Mouse (Mus musculus) activated CD4-positive, CD25-positive, alpha-beta regulatory T cell, adult 4 months (primary cell): ENCODE data around the gene Tmem88. TPM values are rescaled to one million over a fixed set of nuclear protein-coding genes. Genes with fewer than 3 reads are reported as not detected.
A peak's percentile ranks its signal among the peaks of the same experiment; 100 is the strongest.

Experiments used
- ATAC-seq: one replicate; pipeline ENCODE4 v1.8.0; 2017
- polyA plus RNA-seq, 2 experiments: library from polyadenylated mRNA; unstranded; fragments of 100-300 nt; shearing (Covaris generic); gene quantifications; one replicate each; pipeline ENCODE4 v1.2.1; 2017

The Tmem88 gene
- polyA plus RNA-seq, 2 experiments from 2014 or later = 0.22 to 0.51 TPM

GRCm38 (mm10) chr11:69377766-69378165, 20.3 kb downstream of the Tmem88 start:
- ATAC-seq = no peak

GRCm38 (mm10) chr11:69375646-69376045, 22.4 kb downstream of the Tmem88 start:
- no peak for ATAC-seq

DNA sequence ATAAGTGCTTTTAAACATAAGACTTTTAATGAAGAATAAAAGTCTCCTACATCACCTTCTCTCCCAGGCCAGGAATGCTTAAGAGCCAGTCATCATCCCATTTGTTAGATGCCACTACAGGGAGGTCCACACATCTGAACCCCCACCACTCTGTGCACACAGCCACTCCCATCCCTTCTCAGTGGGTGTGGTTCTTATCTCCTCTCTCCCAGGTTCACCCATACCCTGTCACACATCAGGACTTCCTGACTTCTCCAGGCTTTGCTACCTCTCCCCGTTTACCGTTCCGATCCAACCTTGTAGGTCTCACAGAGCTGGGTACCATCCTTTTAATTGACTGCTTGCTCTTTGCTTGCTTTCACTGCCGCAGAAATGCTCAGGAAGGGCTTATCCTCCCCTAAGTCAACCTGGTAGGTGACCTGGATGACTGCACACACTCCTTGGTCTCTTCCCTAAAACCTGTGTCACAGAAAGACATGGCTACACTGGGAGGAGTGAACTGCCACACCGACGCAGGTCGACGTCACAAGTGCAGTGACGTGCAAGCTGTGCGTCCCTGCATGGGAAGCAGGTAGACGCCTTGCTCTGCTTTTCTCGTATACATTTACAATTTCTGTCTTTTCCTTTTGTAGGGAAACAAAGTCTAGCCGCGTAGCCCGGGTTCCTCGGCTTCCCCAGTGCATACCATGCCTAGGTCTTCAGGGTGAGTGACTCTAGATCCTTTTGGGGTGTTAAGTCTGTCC, 24.6 kb downstream of the Tmem88 start:
- no peak for ATAC-seq

DNA sequence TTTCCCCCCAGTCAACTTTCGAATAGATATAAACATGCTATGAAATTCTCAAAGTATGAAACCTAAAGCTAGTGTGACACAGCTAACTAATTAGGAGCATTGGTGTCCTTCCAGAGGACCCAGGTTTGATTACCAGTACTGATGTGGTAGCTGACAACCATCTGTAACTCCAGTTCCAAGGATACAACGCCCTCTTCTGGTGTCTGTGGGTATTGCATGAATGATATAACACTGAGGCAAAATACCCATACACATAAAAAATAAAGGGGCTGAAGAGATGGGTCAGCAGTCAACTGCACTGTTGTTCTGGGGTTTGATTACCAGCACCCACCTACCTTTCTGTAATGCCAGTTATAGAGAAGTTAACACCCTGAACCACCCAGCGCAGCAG, 25.3 kb downstream of the Tmem88 start:
- ATAC-seq = no peak

DNA sequence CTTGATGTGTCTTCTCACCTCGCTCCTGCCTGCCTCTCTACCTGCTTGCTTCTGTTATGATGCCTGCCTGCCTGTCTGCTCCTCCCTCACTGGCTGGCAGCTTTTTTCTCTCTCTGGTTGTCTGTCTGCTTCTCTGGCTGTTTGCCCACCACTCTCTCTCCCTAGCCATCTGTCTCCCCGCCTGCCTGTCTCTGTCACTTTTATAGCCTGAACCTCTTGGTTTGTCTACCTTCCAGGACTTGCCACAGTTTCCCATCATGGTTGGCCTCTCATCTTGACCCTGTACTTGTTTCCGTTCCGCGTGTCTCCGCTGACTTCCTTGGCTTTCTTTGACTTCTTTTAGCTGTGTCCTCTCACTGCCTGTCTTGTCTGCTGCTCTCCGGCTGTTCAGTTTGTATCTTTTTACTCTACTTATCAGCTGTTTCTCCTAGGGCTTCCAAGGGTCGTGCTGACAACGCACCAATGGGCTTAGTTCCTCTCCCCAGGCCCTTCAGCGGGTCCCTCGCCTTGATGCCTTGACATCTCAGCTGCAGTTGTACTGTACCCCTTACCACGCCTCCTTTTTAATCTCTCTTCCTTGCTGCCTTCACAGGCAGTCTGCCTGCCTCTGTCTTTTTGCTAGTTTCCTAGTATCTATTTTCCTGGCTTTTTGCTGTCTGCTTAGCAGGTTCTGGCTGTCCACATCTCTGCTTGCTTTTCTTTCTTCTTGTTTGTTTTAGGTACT, 25.8 kb downstream of the Tmem88 start:
- ATAC-seq = no peak

DNA sequence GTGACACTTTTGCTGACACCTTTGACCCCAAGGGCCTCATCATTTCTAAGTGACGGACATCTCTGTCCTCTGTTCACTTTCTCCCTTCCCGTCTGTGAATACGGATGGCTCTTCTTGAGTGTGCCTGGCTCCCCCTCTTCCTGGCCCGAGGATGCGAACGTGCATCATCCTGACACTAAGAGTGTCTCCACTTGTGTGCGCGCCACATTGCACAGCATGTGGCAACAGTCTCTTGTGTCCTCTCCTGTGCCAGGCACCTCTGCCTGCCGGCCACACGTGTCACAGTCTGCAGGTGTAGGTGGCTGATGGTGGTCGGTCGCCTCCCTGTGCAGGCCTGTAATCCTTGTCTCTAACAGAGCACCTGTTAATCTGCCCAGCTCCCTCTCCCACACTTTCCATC, 26.4 kb downstream of the Tmem88 start:
- no peak for ATAC-seq

- ATAC-seq = no peak
Observed at GRCm38 (mm10) chr11:69370817-69371215, 27.2 kb downstream of the Tmem88 start.

DNA sequence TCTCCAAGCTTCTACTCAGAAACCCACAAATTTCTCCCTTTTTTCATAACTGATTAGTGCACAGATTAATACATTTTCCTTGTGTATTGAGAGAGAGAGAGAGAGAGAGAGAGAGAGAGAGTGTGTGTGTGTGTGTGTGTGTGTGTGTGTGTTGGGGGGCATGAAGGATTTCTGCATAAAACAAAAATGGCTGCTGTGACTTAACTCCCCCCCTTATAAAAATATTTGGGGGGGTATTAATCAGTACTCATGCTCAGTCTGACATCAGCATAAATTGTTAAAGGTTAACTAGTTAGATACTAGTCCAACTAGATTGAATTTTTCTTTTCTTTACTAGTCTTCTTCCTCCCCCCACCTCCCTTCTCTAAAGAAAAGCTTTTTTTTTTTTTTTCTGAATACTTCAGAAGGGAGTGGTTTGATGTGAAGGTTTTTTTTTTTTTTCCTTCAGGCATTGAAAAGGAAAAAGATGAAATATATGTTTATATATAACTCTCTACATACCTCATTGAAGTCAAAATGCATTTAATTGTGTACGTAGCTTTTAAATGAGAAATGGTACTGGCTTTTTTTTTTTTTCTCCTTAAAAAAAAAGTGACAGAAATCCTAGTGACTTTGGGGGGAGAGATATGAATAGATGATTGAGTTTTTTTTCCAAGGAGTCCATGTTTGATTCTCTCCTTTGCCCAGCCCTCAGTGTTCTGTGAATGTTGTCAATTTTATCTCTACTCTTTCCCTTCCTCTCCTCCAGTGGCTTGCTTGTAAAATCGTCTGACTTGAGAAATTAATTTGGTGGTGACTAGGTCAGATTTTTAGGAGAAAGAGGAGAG, 27.8 kb downstream of the Tmem88 start:
- no peak for ATAC-seq

- ATAC-seq = no peak
Observed at GRCm38 (mm10) chr11:69369215-69369989, 28.6 kb downstream of the Tmem88 start, which contains the start of gene Chd3. Chd3 (minus strand) TSS chr11:69369406.

DNA sequence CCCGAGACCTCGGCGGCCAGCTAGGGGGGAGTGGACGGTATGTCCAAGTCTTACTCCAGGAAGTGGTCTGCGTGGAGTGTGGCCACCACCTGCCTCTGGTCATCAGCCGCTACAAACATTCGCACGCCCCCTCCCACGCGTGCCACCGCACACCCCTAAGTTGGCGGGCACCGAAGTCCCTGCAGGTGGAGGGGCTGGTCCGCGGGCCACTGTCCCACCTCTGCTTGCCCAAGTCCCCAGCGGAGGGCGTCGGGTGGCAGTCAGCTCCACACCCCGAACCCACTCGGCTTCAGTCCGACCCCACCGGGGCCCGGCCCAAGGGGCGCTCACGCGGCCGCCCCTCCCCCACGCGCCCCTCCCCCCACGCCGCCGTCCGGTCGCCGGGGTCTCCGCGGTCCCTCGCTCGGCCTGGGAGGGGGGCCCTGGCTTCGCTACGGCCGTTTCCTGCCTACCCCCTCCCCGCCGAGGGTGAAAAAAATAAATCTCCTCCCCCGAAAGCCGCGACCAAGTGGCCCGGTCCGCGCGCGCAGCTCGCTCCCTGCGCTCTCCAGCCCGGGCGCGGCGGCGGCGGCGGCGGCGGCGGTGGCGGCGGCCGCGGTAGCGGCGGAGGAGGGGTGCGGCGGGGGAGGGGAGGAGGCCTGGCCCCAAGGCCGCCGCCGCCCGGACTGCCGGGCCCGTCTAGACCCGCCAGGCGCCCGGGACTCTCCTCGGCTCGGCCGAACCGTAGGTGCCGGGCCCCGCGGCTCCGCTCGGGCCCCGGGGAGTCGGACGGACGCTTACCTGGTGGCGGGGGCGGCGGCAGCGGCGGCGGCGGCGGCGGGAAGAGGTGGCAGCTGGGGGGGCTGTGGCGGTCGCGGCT, 29.4 kb downstream of the Tmem88 start:
- ATAC-seq = no peak

DNA sequence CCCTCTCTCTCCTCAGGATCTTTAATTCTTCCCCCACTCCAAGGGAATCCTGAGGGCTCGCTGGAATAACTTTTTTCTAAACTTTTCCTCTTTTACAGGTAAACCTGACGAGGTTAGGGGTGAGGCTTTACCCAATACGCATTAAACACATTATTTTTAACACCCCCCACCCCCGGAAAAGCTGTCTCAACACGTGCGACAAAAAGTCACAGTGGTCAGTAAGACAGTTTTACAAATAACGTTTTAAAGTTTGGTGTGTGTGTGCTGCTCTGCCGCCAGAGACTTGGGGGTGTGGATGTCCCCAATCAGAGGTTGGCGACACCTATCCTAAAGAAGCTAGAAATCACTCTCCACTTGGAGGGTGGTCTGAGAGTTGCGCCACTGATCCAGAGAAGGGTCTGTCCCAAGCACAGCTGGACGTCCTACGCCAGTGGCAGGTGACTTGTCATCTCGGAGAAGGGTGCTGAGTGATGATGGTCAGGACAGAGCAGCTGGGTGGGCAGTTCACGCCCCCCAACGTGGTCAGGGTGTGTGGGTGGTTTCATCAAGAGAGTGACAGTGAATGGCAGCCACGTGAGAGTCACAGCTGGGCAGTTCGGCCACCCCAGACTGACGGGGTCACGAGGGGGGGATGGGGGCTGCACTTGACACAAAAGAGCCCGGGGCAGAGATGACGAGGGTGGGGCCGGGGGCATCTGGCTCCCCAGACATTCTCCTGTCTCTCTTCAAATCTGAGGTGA, 30.2 kb downstream of the Tmem88 start:
- no peak for ATAC-seq

GRCm38 (mm10) chr11:69366855-69367615, 31.0 kb downstream of the Tmem88 start:
- ATAC-seq = no peak

- peak; percentile 77 for ATAC-seq
Observed at GRCm38 (mm10) chr11:69366157-69366854, 31.7 kb downstream of the Tmem88 start.

DNA sequence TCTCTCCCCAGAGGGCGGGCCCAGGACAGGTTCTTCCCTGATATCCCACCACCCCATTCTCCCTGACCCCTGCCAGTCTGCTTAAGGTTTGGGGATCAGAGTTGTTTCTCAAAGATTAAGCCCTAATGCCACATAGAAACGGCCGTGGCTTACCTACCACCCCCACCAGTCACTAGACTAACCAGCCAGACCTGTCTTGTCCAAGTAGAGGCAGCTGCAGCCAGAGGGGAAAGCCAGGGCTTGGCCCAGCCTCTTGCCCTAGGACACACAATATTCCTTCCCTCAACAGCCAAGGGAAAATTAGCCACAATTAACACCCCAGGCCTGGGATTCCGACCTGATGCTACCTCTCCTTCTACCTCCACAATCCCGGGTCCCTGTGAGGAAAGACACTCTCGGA, 32.3 kb downstream of the Tmem88 start:
- no peak for ATAC-seq

- ATAC-seq = no peak
Observed at GRCm38 (mm10) chr11:69364910-69365309, 33.1 kb downstream of the Tmem88 start.

DNA sequence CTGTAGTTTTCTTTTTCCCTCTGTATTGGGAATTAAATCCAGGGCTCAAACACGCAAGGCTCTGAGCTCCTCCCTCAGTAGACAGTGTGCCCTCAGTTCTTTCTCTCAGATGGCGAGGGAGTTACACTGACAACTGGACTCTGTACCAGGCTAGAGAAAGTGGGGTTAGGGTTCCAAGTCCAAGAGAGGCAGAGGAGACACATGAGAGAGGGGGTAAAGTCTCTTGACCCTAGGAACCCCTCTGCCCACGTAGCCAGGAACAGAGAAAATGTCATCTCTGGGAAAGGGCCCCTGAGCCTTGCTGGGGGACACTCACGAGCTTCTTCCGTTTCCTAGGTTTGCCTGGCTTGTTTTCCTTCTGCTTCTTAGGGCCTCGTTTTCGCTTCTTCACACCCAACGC, 33.7 kb downstream of the Tmem88 start:
- no peak for ATAC-seq

GRCm38 (mm10) chr11:69362479-69362878, 35.6 kb downstream of the Tmem88 start:
- ATAC-seq = no peak

DNA sequence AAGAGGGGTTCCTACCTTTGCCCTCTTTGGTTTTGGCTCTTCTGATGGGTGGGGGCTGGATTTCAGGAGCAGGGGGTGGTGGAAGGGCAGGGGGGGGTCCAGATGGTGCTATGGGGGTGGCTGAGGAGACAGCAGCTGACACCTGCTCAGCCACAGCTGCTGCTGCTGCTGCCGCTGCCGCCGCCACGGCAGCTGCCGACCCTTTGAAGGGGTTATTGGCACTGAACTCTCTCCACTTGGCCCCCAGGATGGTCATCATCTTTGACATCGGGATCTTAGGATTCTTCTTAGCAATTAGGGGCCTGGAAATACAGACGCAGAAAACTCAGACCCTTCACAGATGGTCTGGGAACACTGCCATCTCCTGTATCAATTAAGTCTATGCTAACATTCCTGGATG, 36.0 kb downstream of the Tmem88 start:
- no peak for ATAC-seq

DNA sequence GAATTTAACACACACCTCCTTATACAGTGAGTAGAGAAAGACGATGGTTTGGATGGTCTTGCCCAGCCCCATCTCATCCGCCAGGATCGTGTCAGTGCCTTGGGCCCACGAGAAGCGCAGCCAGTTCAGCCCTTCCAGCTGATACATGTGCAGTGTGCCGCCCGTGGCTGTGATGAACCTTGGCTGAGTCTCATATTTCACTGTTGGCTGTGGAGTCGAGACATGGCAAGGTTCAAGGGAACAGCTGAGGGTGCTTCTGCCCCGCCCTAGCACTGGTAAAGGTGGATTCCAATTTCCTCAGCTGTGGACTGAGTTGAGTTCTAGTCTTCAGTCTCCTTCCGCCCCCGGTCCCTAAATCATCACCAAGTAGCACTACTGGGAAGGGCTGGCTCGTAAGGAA, 40.3 kb downstream of the Tmem88 start:
- no peak for ATAC-seq
